Mouse (Mus musculus) limb, embryonic 14.5 days (tissue): Measurements from ENCODE around the gene Atp8b5. TPM values are rescaled to one million over a fixed set of nuclear protein-coding genes. Genes with fewer than 3 reads are reported as not detected.

Experiments used
- ATAC-seq: fragments of 200-750 bp; cut with Nextera tagmentation; 2 replicates; pipeline ENCODE4 v1.8.0; 2017; ENCODE audit warnings: low read depth, moderate number of reproducible peaks, moderate TSS enrichment; ENCODE audit not compliant: low FRiP score
- DNase-seq: peaks from one replicate; pipeline ENCODE4 v3.0.0-alpha.2; 2015; ENCODE audit warnings: low spot score
- H3K27ac ChIP-seq: fragments of 300-500 bp; sonication (generic); replicated peaks from 2 replicates; pipeline ENCODE4 v1.5.1; 2014; ENCODE audit warnings: low read depth, mild to moderate bottlenecking, low read length, moderate library complexity, mixed read lengths
- H3K27me3 ChIP-seq: fragments of 300-500 bp; sonication (generic); 2 replicates; pipeline ENCODE4 v1.6.1; 2014; ENCODE audit warnings: low read length, mixed read lengths; ENCODE audit not compliant: control insufficient read depth, insufficient read depth
- H3K36me3 ChIP-seq: fragments of 300-500 bp; sonication (generic); 2 replicates; pipeline ENCODE4 v1.6.1; 2014; ENCODE audit warnings: mild to moderate bottlenecking, low read length, moderate library complexity, mixed read lengths; ENCODE audit not compliant: control insufficient read depth, insufficient read depth
- H3K4me1 ChIP-seq: fragments of 300-500 bp; sonication (generic); 2 replicates; pipeline ENCODE4 v1.6.1; 2014; ENCODE audit warnings: antibody characterized with exemption, low read length, mixed read lengths; ENCODE audit not compliant: control insufficient read depth, insufficient read depth
- H3K4me2 ChIP-seq: fragments of 300-500 bp; sonication (generic); replicated peaks from 2 replicates; pipeline ENCODE4 v1.6.1; 2014; ENCODE audit warnings: low read depth, mild to moderate bottlenecking, low read length, moderate library complexity; ENCODE audit not compliant: severe bottlenecking
- H3K4me3 ChIP-seq: fragments of 300-500 bp; sonication (generic); replicated peaks from 2 replicates; pipeline ENCODE4 v1.5.1; 2014; ENCODE audit warnings: low read length
- H3K9ac ChIP-seq: fragments of 300-500 bp; sonication (generic); 2 replicates; pipeline ENCODE4 v1.6.1; 2014; ENCODE audit warnings: mild to moderate bottlenecking, low read depth, low read length, moderate library complexity; ENCODE audit not compliant: severe bottlenecking
- H3K9me3 ChIP-seq: fragments of 300-500 bp; sonication (generic); 2 replicates; pipeline ENCODE4 v1.6.1; 2016; ENCODE audit warnings: low read length; ENCODE audit not compliant: control insufficient read depth
- POLR2A ChIP-seq: fragments of 200-500 bp; IDR thresholded peaks from 2 replicates; pipeline ENCODE4 v1.8.0; 2012; ENCODE audit warnings: inconsistent platforms, mild to moderate bottlenecking, moderate library complexity, borderline replicate concordance; ENCODE audit not compliant: insufficient read depth, insufficient read length; ENCODE audit errors: extremely low read depth
- WGBS: fragments of 180-500 bp; shearing (Covaris S2); extraction: QIAGEN DNeasy Blood & Tissue Kit; methylation state at CpG from one replicate; pipeline ENCODE4 v1.1.7; 2014; 5-methylcytosine and 5-hydroxymethylcytosine counted together
- polyA plus RNA-seq, 2 experiments: library from polyadenylated mRNA; depleted of rRNA in 1 of 2; stranded (reverse) in 1 of 2; unstranded in 1 of 2; fragments of >200 nt; fragmentation: Nextera tagmentation in 1 of 2; extraction: Ambion mirVana in 1 of 2; gene quantifications; 2 replicates each; pipeline versions ENCODE4 v1.2.1 to v1.2.3; 2012 to 2014

The Atp8b5 gene
- polyA plus RNA-seq, 2 experiments = 0.52 to 1.3 TPM

- no peak for TF ChIP-seq POLR2A
- Histone ChIP-seq H3K9ac (no peak overlapping the region), H3K9me3 (no peaks in the 10 kb centered on the region), H3K4me2 (no peak overlapping the region), H3K27me3 (0 out of 2 replicates have a peak, but pooled peaks cover 5% of the 10 kb centered on the region), H3K27ac (no peak overlapping the region), H3K4me1 (peaks cover 7% of the 10 kb centered on the region), H3K36me3 (no peaks in the 10 kb centered on the region), H3K4me3 (no peak overlapping the region)
- ATAC-seq = no peak
- 61% methylated on average over 11 of the region's 11 CpGs for WGBS
- no peak for DNase-seq
These were observed 116.5 kb downstream of the Atp8b5 start for GRCm38 (mm10) chr4:43383246-43384082.

DNA sequence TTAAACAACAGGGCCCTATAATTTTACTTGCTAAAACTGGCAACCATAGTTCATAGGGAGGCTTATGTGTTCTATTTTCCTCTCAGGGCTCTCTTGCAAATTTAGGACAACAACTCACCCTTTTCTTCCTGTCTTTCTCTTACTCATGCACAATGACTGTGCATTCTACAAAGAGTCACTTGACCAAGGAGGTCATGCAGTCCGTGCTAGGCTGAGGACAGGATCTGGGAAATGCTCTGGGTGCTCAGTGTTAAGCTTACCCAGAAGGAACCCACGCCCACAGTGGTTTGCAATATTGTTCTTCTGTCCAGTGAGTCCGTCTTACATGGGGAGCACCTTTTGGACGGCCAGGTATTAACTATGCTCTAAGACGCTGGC lies 117.1 kb downstream of the Atp8b5 start:
- Histone ChIP-seq H3K27me3 (0 out of 2 replicates have a peak, but pooled peaks cover 5% of the 10 kb centered on the region), H3K9me3 (no peaks in the 10 kb centered on the region), H3K4me3 (no peak overlapping the region), H3K27ac (no peak overlapping the region), H3K4me2 (no peak overlapping the region), H3K4me1 (peaks cover 7% of the 10 kb centered on the region), H3K36me3 (no peaks in the 10 kb centered on the region), H3K9ac (no peak overlapping the region)
- DNase-seq (no peak), ATAC-seq (no peak)
- WGBS = 88% methylated on average over 5 of the region's 5 CpGs
- no peak for TF ChIP-seq POLR2A

- 83% methylated on average over 3 of the region's 3 CpGs for WGBS
- H3K27ac ChIP-seq = no peak overlapping the region
- H3K4me1 ChIP-seq = peaks cover 7% of the 10 kb centered on the region
- no peak overlapping the region for H3K9ac ChIP-seq
- no peaks in the 10 kb centered on the region for H3K9me3 ChIP-seq
- H3K27me3 ChIP-seq = 0 out of 2 replicates have a peak, but pooled peaks cover 5% of the 10 kb centered on the region
- TF ChIP-seq POLR2A = no peak
- ATAC-seq (no peak), DNase-seq (no peak)
- no peak overlapping the region for H3K4me3 ChIP-seq
- no peaks in the 10 kb centered on the region for H3K36me3 ChIP-seq
- H3K4me2 ChIP-seq = no peak overlapping the region
These were observed 117.6 kb downstream of the Atp8b5 start for GRCm38 (mm10) chr4:43384541-43384940.

- TF ChIP-seq POLR2A = no peak
- H3K4me3 ChIP-seq = no peak overlapping the region
- H3K27me3 ChIP-seq = no peaks in the 10 kb centered on the region
- no peaks in the 10 kb centered on the region for H3K4me1 ChIP-seq
- H3K36me3 ChIP-seq = no peaks in the 10 kb centered on the region
- H3K4me2 ChIP-seq = no peak overlapping the region
- H3K9me3 ChIP-seq = no peaks in the 10 kb centered on the region
- ATAC-seq (no peak), DNase-seq (no peak)
- no peak overlapping the region for H3K9ac ChIP-seq
- no peak overlapping the region for H3K27ac ChIP-seq
These were observed 120.0 kb downstream of the Atp8b5 start for GRCm38 (mm10) chr4:43386932-43387331.

DNA sequence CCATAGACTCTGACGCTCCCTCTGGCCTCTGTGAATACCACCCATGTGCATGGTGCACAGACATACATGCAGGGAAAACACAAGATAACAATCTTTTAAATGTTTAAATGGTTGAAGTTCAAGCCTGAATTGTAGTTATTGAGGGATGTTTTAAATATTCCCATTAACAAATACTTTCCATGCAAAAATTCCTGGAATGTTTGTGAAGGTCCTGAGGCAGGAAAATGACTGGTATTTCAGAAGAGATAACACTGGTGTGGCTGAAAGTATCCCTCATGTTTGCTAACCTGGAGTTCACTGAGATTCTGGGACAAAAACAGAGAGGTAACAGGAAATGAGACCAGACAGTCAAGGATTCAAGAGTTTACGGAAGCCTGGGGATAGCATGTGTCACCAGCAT lies 122.4 kb downstream of the Atp8b5 start:
- DNase-seq (no peak), ATAC-seq (no peak)
- H3K27me3 ChIP-seq = no peaks in the 10 kb centered on the region
- H3K4me1 ChIP-seq = 0 out of 2 replicates have a peak, but pooled peaks cover 3% of the 10 kb centered on the region
- no peaks in the 10 kb centered on the region for H3K9me3 ChIP-seq
- H3K27ac ChIP-seq = no peak overlapping the region
- no peak overlapping the region for H3K9ac ChIP-seq
- no peak overlapping the region for H3K4me2 ChIP-seq
- TF ChIP-seq POLR2A = no peak
- WGBS = 81% methylated on average over 2 of the region's 2 CpGs
- H3K4me3 ChIP-seq = no peak overlapping the region
- no peaks in the 10 kb centered on the region for H3K36me3 ChIP-seq
